Mouse (Mus musculus) liver, postnatal 0 days (tissue): Measurements from ENCODE around the gene Uhrf2. TPM values are rescaled to one million over a fixed set of nuclear protein-coding genes. Genes with fewer than 3 reads are reported as not detected.
"Not testable (repeated sequence)": the region's sequence is repeated elsewhere in the genome, so short reads cannot be mapped to it uniquely, and the experiment has no call there.

ENCODE experiments used
- ATAC-seq: fragments of 200-750 bp; cut with Nextera tagmentation; 2 replicates; pipeline ENCODE4 v1.8.0; 2017; ENCODE audit warnings: mild to moderate bottlenecking, moderate library complexity
- DNase-seq: peaks from one replicate; pipeline ENCODE4 v3.0.0-alpha.2; 2016
- H3K27ac ChIP-seq: fragments of 300-500 bp; sonication (generic); 2 replicates; pipeline ENCODE4 v1.5.1; 2014; ENCODE audit warnings: antibody characterized with exemption, moderate library complexity, mild to moderate bottlenecking, low read depth
- H3K27me3 ChIP-seq: fragments of 300-500 bp; sonication (generic); 2 replicates; pipeline ENCODE4 v1.6.1; 2014; ENCODE audit warnings: low read length, control low read depth, mixed read lengths; ENCODE audit not compliant: insufficient read depth
- H3K36me3 ChIP-seq: fragments of 300-500 bp; sonication (generic); replicated peaks from 2 replicates; pipeline ENCODE4 v1.6.1; 2014; ENCODE audit warnings: mild to moderate bottlenecking, control low read depth, low read length, moderate library complexity, mixed read lengths; ENCODE audit not compliant: insufficient read depth
- H3K4me1 ChIP-seq: fragments of 300-500 bp; sonication (generic); 2 replicates; pipeline ENCODE4 v1.6.1; 2014; ENCODE audit warnings: antibody characterized with exemption, mild to moderate bottlenecking, control low read depth; ENCODE audit not compliant: insufficient read depth
- H3K4me2 ChIP-seq: fragments of 300-500 bp; sonication (generic); 2 replicates; pipeline ENCODE4 v1.6.1; 2014; ENCODE audit warnings: low read depth, mild to moderate bottlenecking, low read length, moderate library complexity, mixed read lengths
- H3K4me3 ChIP-seq: fragments of 300-500 bp; sonication (generic); 2 replicates; pipeline ENCODE4 v1.5.1; 2014; ENCODE audit warnings: low read depth, low read length
- H3K9ac ChIP-seq: fragments of 300-500 bp; sonication (generic); replicated peaks from 2 replicates; pipeline ENCODE4 v1.6.1; 2014; ENCODE audit warnings: mild to moderate bottlenecking, moderate library complexity
- H3K9me3 ChIP-seq: fragments of 300-500 bp; sonication (generic); 2 replicates; pipeline ENCODE4 v1.6.1; 2016; ENCODE audit warnings: mild to moderate bottlenecking, control low read depth, low read length, mixed read lengths
- CTCF ChIP-seq: sonication (generic); IDR thresholded peaks from 2 replicates; pipeline ENCODE4 v1.5.1; 2016; ENCODE audit warnings: antibody characterized with exemption, low read depth
- EP300 ChIP-seq: IDR thresholded peaks from 2 replicates; pipeline ENCODE4 v1.6.1; 2016; ENCODE audit warnings: antibody characterized with exemption, low read depth, mild to moderate bottlenecking
- WGBS: fragments of 180-500 bp; shearing (Covaris S2); extraction: QIAGEN DNeasy Blood & Tissue Kit; methylation state at CpG from one replicate; pipeline ENCODE4 v1.1.7; 2014; ENCODE audit not compliant: insufficient replicate concordance; 5-methylcytosine and 5-hydroxymethylcytosine counted together
- polyA plus RNA-seq: library from polyadenylated mRNA; unstranded; fragments of >200 nt; fragmentation: Nextera tagmentation; extraction: Ambion mirVana; gene quantifications from 2 replicates; pipeline ENCODE4 v1.2.1, GENCODE M21; 2015

The Uhrf2 gene
- polyA plus RNA-seq, 1 experiment from 2014 or later = 19.8 TPM

- 82% methylated on average over 9 of the region's 9 CpGs for WGBS
- Histone ChIP-seq H3K4me1 (no peaks in the 10 kb centered on the region), H3K27me3 (no peaks in the 10 kb centered on the region), H3K4me2 (no peak within 1 kb of the TSS), H3K4me3 (no peak within 1 kb of the TSS), H3K36me3 (no peaks in the 10 kb centered on the region), H3K27ac (no peak within 1 kb of the TSS), H3K9me3 (no peaks in the 10 kb centered on the region), H3K9ac (no peak within 1 kb of the TSS)
- no peak for DNase-seq
- TF ChIP-seq CTCF = no peak
- TF ChIP-seq EP300 = no peak
- no peak for ATAC-seq
These were observed 26.7 kb upstream of the Uhrf2 start, which contains the start of gene Trpd52l3 for GRCm38 (mm10) chr19:30003621-30004020. Gene Trpd52l3 (plus strand): TSS chr19:30003790.

GRCm38 (mm10) chr19:30006371-30006770 lies 23.9 kb upstream of the Uhrf2 start:
- Histone ChIP-seq H3K27me3 (no peaks in the 10 kb centered on the region), H3K27ac (no peak overlapping the region), H3K4me1 (peaks cover 6% of the 10 kb centered on the region), H3K36me3 (no peaks in the 10 kb centered on the region), H3K9me3 (no peaks in the 10 kb centered on the region), H3K4me2 (no peak overlapping the region), H3K4me3 (no peak overlapping the region), H3K9ac (no peak overlapping the region)
- WGBS = 79% methylated on average over 3 of the region's 3 CpGs
- ATAC-seq = no peak
- DNase-seq = no peak
- no peak for TF ChIP-seq CTCF
- TF ChIP-seq EP300 = no peak

- WGBS = 46% methylated on average over 13 of the region's 13 CpGs
- H3K4me2 ChIP-seq = peak overlapping the region; percentile 51
- peak overlapping the region; percentile 3; the same call in 1 of the 2 replicates for H3K4me3 ChIP-seq
- peaks cover 6% of the 10 kb centered on the region for H3K4me1 ChIP-seq
- no peak for TF ChIP-seq EP300
- no peak for TF ChIP-seq CTCF
- H3K36me3 ChIP-seq = no peaks in the 10 kb centered on the region
- DNase-seq = no peak
- H3K27ac ChIP-seq = no peak overlapping the region
- H3K27me3 ChIP-seq = no peaks in the 10 kb centered on the region
- no peaks in the 10 kb centered on the region for H3K9me3 ChIP-seq
- ATAC-seq = no peak
- no peak overlapping the region for H3K9ac ChIP-seq
These were observed 19.6 kb upstream of the Uhrf2 start for GRCm38 (mm10) chr19:30010520-30011296.

GRCm38 (mm10) chr19:30014331-30014730 lies 16.0 kb upstream of the Uhrf2 start:
- no peak overlapping the region for H3K27ac ChIP-seq
- H3K27me3 ChIP-seq = no peaks in the 10 kb centered on the region
- DNase-seq (no peak), ATAC-seq (no peak)
- H3K4me2 ChIP-seq = no peak overlapping the region
- WGBS = 51% methylated on average over 3 of the region's 3 CpGs
- TF ChIP-seq EP300 (no peak), CTCF (no peak)
- H3K4me1 ChIP-seq = peaks cover 9% of the 10 kb centered on the region
- no peaks in the 10 kb centered on the region for H3K9me3 ChIP-seq
- no peaks in the 10 kb centered on the region for H3K36me3 ChIP-seq
- no peak overlapping the region for H3K4me3 ChIP-seq
- H3K9ac ChIP-seq = no peak overlapping the region

- no peak for DNase-seq
- Histone ChIP-seq H3K9ac (no peak overlapping the region), H3K4me1 (peaks cover 3% of the 10 kb centered on the region; the same call in 1 of the 2 replicates), H3K9me3 (no peaks in the 10 kb centered on the region), H3K36me3 (no peaks in the 10 kb centered on the region), H3K27ac (no peak overlapping the region), H3K4me2 (no peak overlapping the region), H3K4me3 (no peak overlapping the region), H3K27me3 (no peaks in the 10 kb centered on the region)
- 0 out of 2 replicates have a peak, but pooled peaks have one; percentile 33 for ATAC-seq
- 48% methylated on average over 6 of the region's 6 CpGs for WGBS
- TF ChIP-seq EP300 = no peak
- TF ChIP-seq CTCF = no peak
These were observed 14.2 kb upstream of the Uhrf2 start for GRCm38 (mm10) chr19:30016156-30016555.

- not testable (repeated sequence) for ATAC-seq, H3K27me3 ChIP-seq, H3K27ac ChIP-seq, H3K36me3 ChIP-seq, H3K4me1 ChIP-seq, H3K4me3 ChIP-seq, H3K9me3 ChIP-seq, H3K4me2 ChIP-seq, H3K9ac ChIP-seq, DNase-seq
- WGBS = 86% methylated on average over 10 of the region's 10 CpGs
These were observed 6.9 kb upstream of the Uhrf2 start for GRCm38 (mm10) chr19:30023419-30023818.
